Mouse (Mus musculus) spleen, postnatal 0 days (tissue): ENCODE measurements around the gene Pram1. TPM values are rescaled to one million over a fixed set of nuclear protein-coding genes. Genes with fewer than 3 reads are reported as not detected.

ENCODE experiments used
- polyA plus RNA-seq: library from polyadenylated mRNA; unstranded; fragments of >200 nt; fragmentation: Nextera tagmentation; extraction: Ambion mirVana; gene quantifications from 2 replicates; pipeline ENCODE4 v1.2.1, GENCODE M21; 2015

The Pram1 gene
- polyA plus RNA-seq = 13.6 and 16.2 TPM in 2 replicates

GRCm38 (mm10) chr17:33637516-33638276 lies at the start of gene Pram1:
TSS of gene Pram1 (plus strand) at chr17:33638056.

GRCm38 (mm10) chr17:33628621-33629486 lies 9.0 kb upstream of the Pram1 start, which contains the start of gene Zfp414:
TSS of gene Zfp414 (plus strand) at chr17:33629090.

DNA sequence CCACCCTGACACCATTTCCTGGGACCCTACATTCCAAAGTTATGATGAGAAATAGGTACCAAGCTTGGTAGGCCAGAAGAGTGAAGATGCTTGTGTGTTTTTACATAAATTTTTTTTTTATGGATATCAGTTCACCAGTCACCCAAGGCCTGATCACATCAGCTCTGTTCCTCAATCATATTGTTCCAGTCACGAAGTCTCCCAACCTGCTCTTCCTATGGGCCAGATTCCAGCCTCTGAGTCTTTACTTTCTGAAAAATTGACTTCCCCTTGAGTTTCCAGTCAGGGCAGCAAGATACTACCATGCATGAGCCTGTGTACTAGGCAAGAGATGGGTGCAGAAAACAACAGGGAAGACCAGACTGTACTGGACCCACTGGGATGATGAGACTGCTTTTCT lies 48.9 kb downstream of the Pram1 start, which contains the start of gene Hnrnpm:
Gene Hnrnpm (minus strand): TSS at position 101 of the 400 bp plus-strand sequence.

Other genes with a start within 250 kb of the Pram1 start
- gene Zfp101, start 243.4 kb upstream of the Pram1 start, polyA plus RNA-seq = 9.9 and 12.1 TPM in 2 replicates
- not detected in 2 replicates for gene Actl9, start 205.2 kb upstream of the Pram1 start, polyA plus RNA-seq
- gene Adamts10, start 113.9 kb upstream of the Pram1 start, polyA plus RNA-seq = 18.2 and 27.3 TPM in 2 replicates
- gene Myo1f, start 82.3 kb upstream of the Pram1 start, polyA plus RNA-seq = 17.9 and 26.2 TPM in 2 replicates
- gene Zfp414, start 9.0 kb upstream of the Pram1 start, polyA plus RNA-seq = 34.5 and 34.8 TPM in 2 replicates
- 201 and 207 TPM in 2 replicates for gene Hnrnpm, start 48.8 kb downstream of the Pram1 start, polyA plus RNA-seq
- 242 and 248 TPM in 2 replicates for gene March2, start 80.6 kb downstream of the Pram1 start, polyA plus RNA-seq
- gene Rab11b, start 122.5 kb downstream of the Pram1 start, polyA plus RNA-seq = 138 and 157 TPM in 2 replicates
- gene Angptl4, start 143.8 kb downstream of the Pram1 start, polyA plus RNA-seq = 37.2 and 37.6 TPM in 2 replicates
- gene Kank3, start 172.5 kb downstream of the Pram1 start, polyA plus RNA-seq = 27.7 and 41.7 TPM in 2 replicates
- 1,075 and 1,076 TPM in 2 replicates for gene Rps28, start 186.5 kb downstream of the Pram1 start, polyA plus RNA-seq
- 294 and 300 TPM in 2 replicates for gene Ndufa7, start 186.5 kb downstream of the Pram1 start, polyA plus RNA-seq
- 14.3 and 19.1 TPM in 2 replicates for gene Cd320, start 205.0 kb downstream of the Pram1 start, polyA plus RNA-seq
- not detected in 2 replicates for gene Gm7029, start 235.8 kb downstream of the Pram1 start, polyA plus RNA-seq